Mouse (Mus musculus): Measurements from ENCODE around the gene Tmem233. TPM values are rescaled to one million over a fixed set of nuclear protein-coding genes. Genes with fewer than 3 reads are reported as not detected.
A peak's percentile ranks its signal among the peaks of the same experiment; 100 is the strongest.

Tmem233 gene
- polyA plus RNA-seq (2015; fragmentation: Nextera tagmentation; extraction: Ambion mirVana), result not detected in 2 replicates

GRCm38 (mm10) chr5:116083081-116083480 lies at the start of gene Tmem233:
Gene Tmem233, minus strand, starts transcription at chr5:116083244.
- Histone ChIP-seq H3K4me2 (ENCODE audit: low read length) (no peak within 1 kb of the TSS), H3K4me1 (replicated peaks; ENCODE audit: control insufficient read depth, insufficient read depth, low read length) (no peaks in the 10 kb centered on the region), H3K4me3 (replicated peaks; ENCODE audit: low read length) (no peak within 1 kb of the TSS), H3K9ac (replicated peaks; ENCODE audit: low read depth, low read length) (no peak within 1 kb of the TSS), H3K27ac (ENCODE audit: low read length) (no peak within 1 kb of the TSS), H3K36me3 (ENCODE audit: control insufficient read depth, insufficient read depth) (no peaks in the 10 kb centered on the region), H3K9me3 (ENCODE audit: control insufficient read depth, low read length) (no peaks in the 10 kb centered on the region), H3K27me3 (replicated peaks; ENCODE audit: control insufficient read depth, insufficient read depth, low read length) (peaks cover 4% of the 10 kb centered on the region)
- 11% methylated on average over 17 of the region's 17 CpGs for WGBS
- ATAC-seq, result no peak

GRCm38 (mm10) chr5:116123344-116123743 lies 40.3 kb upstream of the Tmem233 start:
- no peaks in the 10 kb centered on the region for H3K9me3 ChIP-seq (ENCODE audit: control insufficient read depth, low read length)
- no peak overlapping the region for H3K4me3 ChIP-seq (replicated peaks; ENCODE audit: low read length)
- 11% methylated on average over 11 of the region's 11 CpGs for WGBS
- ATAC-seq, result peak; percentile 80; the same call in 1 of the 2 replicates
- no peaks in the 10 kb centered on the region for H3K27me3 ChIP-seq (replicated peaks; ENCODE audit: control insufficient read depth, insufficient read depth, low read length)
- no peaks in the 10 kb centered on the region for H3K4me1 ChIP-seq (replicated peaks; ENCODE audit: control insufficient read depth, insufficient read depth, low read length)
- no peak overlapping the region for H3K27ac ChIP-seq (ENCODE audit: low read length)
- H3K36me3 ChIP-seq (ENCODE audit: control insufficient read depth, insufficient read depth), result no peaks in the 10 kb centered on the region
- no peak overlapping the region for H3K9ac ChIP-seq (replicated peaks; ENCODE audit: low read depth, low read length)
- no peak overlapping the region for H3K4me2 ChIP-seq (ENCODE audit: low read length)

- Histone ChIP-seq H3K27me3 (replicated peaks; ENCODE audit: control insufficient read depth, insufficient read depth, low read length) (no peaks in the 10 kb centered on the region), H3K9me3 (ENCODE audit: control insufficient read depth, low read length) (no peaks in the 10 kb centered on the region), H3K9ac (replicated peaks; ENCODE audit: low read depth, low read length) (no peak overlapping the region), H3K36me3 (ENCODE audit: control insufficient read depth, insufficient read depth) (no peaks in the 10 kb centered on the region), H3K4me3 (replicated peaks; ENCODE audit: low read length) (no peak overlapping the region), H3K27ac (ENCODE audit: low read length) (no peak overlapping the region), H3K4me2 (ENCODE audit: low read length) (no peak overlapping the region), H3K4me1 (replicated peaks; ENCODE audit: control insufficient read depth, insufficient read depth, low read length) (peaks cover 11% of the 10 kb centered on the region)
- WGBS, result 43% methylated on average over 9 of the region's 9 CpGs
- no peak for ATAC-seq
Measured at GRCm38 (mm10) chr5:116116567-116116966, 33.5 kb upstream of the Tmem233 start.

GRCm38 (mm10) chr5:116116110-116116509 lies 33.1 kb upstream of the Tmem233 start:
- H3K4me1 ChIP-seq (replicated peaks; ENCODE audit: control insufficient read depth, insufficient read depth, low read length), result peaks cover 11% of the 10 kb centered on the region
- 87% methylated on average over 4 of the region's 4 CpGs for WGBS

GRCm38 (mm10) chr5:116115071-116115834 lies 32.2 kb upstream of the Tmem233 start:
- no peak for ATAC-seq
- H3K9me3 ChIP-seq (ENCODE audit: control insufficient read depth, low read length), result no peaks in the 10 kb centered on the region
- peaks cover 11% of the 10 kb centered on the region for H3K4me1 ChIP-seq (replicated peaks; ENCODE audit: control insufficient read depth, insufficient read depth, low read length)
- no peaks in the 10 kb centered on the region for H3K27me3 ChIP-seq (replicated peaks; ENCODE audit: control insufficient read depth, insufficient read depth, low read length)
- no peak overlapping the region for H3K4me2 ChIP-seq (ENCODE audit: low read length)
- no peak overlapping the region for H3K4me3 ChIP-seq (replicated peaks; ENCODE audit: low read length)
- no peak overlapping the region for H3K27ac ChIP-seq (ENCODE audit: low read length)
- no peak overlapping the region for H3K9ac ChIP-seq (replicated peaks; ENCODE audit: low read depth, low read length)
- 44% methylated on average over 14 of the region's 14 CpGs for WGBS
- no peaks in the 10 kb centered on the region for H3K36me3 ChIP-seq (ENCODE audit: control insufficient read depth, insufficient read depth)

More at GRCm38 (mm10) chr5:116116110-116116509, 33.1 kb upstream of the Tmem233 start:
- H3K4me3 ChIP-seq (replicated peaks; ENCODE audit: low read length), result no peak overlapping the region
- ATAC-seq, result no peak
- no peak overlapping the region for H3K4me2 ChIP-seq (ENCODE audit: low read length)
- H3K9me3 ChIP-seq (ENCODE audit: control insufficient read depth, low read length), result no peaks in the 10 kb centered on the region
- H3K36me3 ChIP-seq (ENCODE audit: control insufficient read depth, insufficient read depth), result no peaks in the 10 kb centered on the region
- no peak overlapping the region for H3K9ac ChIP-seq (replicated peaks; ENCODE audit: low read depth, low read length)
- H3K27ac ChIP-seq (ENCODE audit: low read length), result no peak overlapping the region
- no peaks in the 10 kb centered on the region for H3K27me3 ChIP-seq (replicated peaks; ENCODE audit: control insufficient read depth, insufficient read depth, low read length)

GRCm38 (mm10) chr5:116108651-116109050 lies 25.6 kb upstream of the Tmem233 start:
- Histone ChIP-seq H3K36me3 (ENCODE audit: control insufficient read depth, insufficient read depth) (no peaks in the 10 kb centered on the region), H3K27ac (ENCODE audit: low read length) (no peak overlapping the region), H3K9me3 (ENCODE audit: control insufficient read depth, low read length) (no peaks in the 10 kb centered on the region), H3K4me2 (ENCODE audit: low read length) (no peak overlapping the region), H3K9ac (replicated peaks; ENCODE audit: low read depth, low read length) (no peak overlapping the region), H3K4me1 (replicated peaks; ENCODE audit: control insufficient read depth, insufficient read depth, low read length) (no peaks in the 10 kb centered on the region), H3K27me3 (replicated peaks; ENCODE audit: control insufficient read depth, insufficient read depth, low read length) (no peaks in the 10 kb centered on the region), H3K4me3 (replicated peaks; ENCODE audit: low read length) (no peak overlapping the region)
- ATAC-seq, result no peak
- 90% methylated on average over 10 of the region's 10 CpGs for WGBS

GRCm38 (mm10) chr5:116084231-116084630 lies 1.2 kb upstream of the Tmem233 start:
- no peak overlapping the region for H3K4me3 ChIP-seq (replicated peaks; ENCODE audit: low read length)
- H3K27me3 ChIP-seq (replicated peaks; ENCODE audit: control insufficient read depth, insufficient read depth, low read length), result peaks cover 4% of the 10 kb centered on the region
- H3K9me3 ChIP-seq (ENCODE audit: control insufficient read depth, low read length), result 0 out of 2 replicates have a peak, but pooled peaks cover 2% of the 10 kb centered on the region
- no peaks in the 10 kb centered on the region for H3K4me1 ChIP-seq (replicated peaks; ENCODE audit: control insufficient read depth, insufficient read depth, low read length)
- no peak overlapping the region for H3K9ac ChIP-seq (replicated peaks; ENCODE audit: low read depth, low read length)
- no peak overlapping the region for H3K27ac ChIP-seq (ENCODE audit: low read length)
- no peaks in the 10 kb centered on the region for H3K36me3 ChIP-seq (ENCODE audit: control insufficient read depth, insufficient read depth)
- H3K4me2 ChIP-seq (ENCODE audit: low read length), result no peak overlapping the region
- no peak for ATAC-seq
- WGBS, result 96% methylated on average over 6 of the region's 6 CpGs

GRCm38 (mm10) chr5:116082241-116082900 lies 673 bp downstream of the Tmem233 start:
- WGBS, result 33% methylated on average over 17 of the region's 17 CpGs
- no peaks in the 10 kb centered on the region for H3K9me3 ChIP-seq (ENCODE audit: control insufficient read depth, low read length)
- no peak overlapping the region for H3K9ac ChIP-seq (replicated peaks; ENCODE audit: low read depth, low read length)
- H3K27me3 ChIP-seq (replicated peaks; ENCODE audit: control insufficient read depth, insufficient read depth, low read length), result peaks cover 4% of the 10 kb centered on the region
- no peak overlapping the region for H3K4me2 ChIP-seq (ENCODE audit: low read length)
- no peak for ATAC-seq
- H3K36me3 ChIP-seq (ENCODE audit: control insufficient read depth, insufficient read depth), result no peaks in the 10 kb centered on the region
- H3K4me3 ChIP-seq (replicated peaks; ENCODE audit: low read length), result no peak overlapping the region
- H3K27ac ChIP-seq (ENCODE audit: low read length), result no peak overlapping the region
- no peaks in the 10 kb centered on the region for H3K4me1 ChIP-seq (replicated peaks; ENCODE audit: control insufficient read depth, insufficient read depth, low read length)

- no peak for ATAC-seq
- 61% methylated on average over 7 of the region's 7 CpGs for WGBS
- no peak overlapping the region for H3K27ac ChIP-seq (ENCODE audit: low read length)
Measured at GRCm38 (mm10) chr5:116081616-116082015, 1.4 kb downstream of the Tmem233 start.

More at GRCm38 (mm10) chr5:116081616-116082015, 1.4 kb downstream of the Tmem233 start:
- no peaks in the 10 kb centered on the region for H3K4me1 ChIP-seq (replicated peaks; ENCODE audit: control insufficient read depth, insufficient read depth, low read length)
- no peak overlapping the region for H3K4me3 ChIP-seq (replicated peaks; ENCODE audit: low read length)
- H3K36me3 ChIP-seq (ENCODE audit: control insufficient read depth, insufficient read depth), result no peaks in the 10 kb centered on the region
- peaks cover 4% of the 10 kb centered on the region for H3K27me3 ChIP-seq (replicated peaks; ENCODE audit: control insufficient read depth, insufficient read depth, low read length)
- no peak overlapping the region for H3K4me2 ChIP-seq (ENCODE audit: low read length)
- no peaks in the 10 kb centered on the region for H3K9me3 ChIP-seq (ENCODE audit: control insufficient read depth, low read length)
- no peak overlapping the region for H3K9ac ChIP-seq (replicated peaks; ENCODE audit: low read depth, low read length)

All from forebrain, embryonic 16.5 days (tissue).